Mouse (Mus musculus): ENCODE measurements around the gene Knl1.

GRCm38 (mm10) chr2:119047849-119048248 lies 930 bp downstream of the Knl1 start:
- TF ChIP-seq CTCF (IDR thresholded peaks at IDR 0.05; ENCODE audit: control insufficient read depth, insufficient read depth, low read length) (no peak), POLR2A (IDR thresholded peaks at IDR 0.05; ENCODE audit: borderline replicate concordance, control insufficient read depth, low read depth, low read length) (no peak)

Measured in bone marrow, adult 2 months (tissue).